Mouse (Mus musculus): Measurements from ENCODE around the gene Ahdc1. TPM values are rescaled to one million over a fixed set of nuclear protein-coding genes. Genes with fewer than 3 reads are reported as not detected.

The Ahdc1 gene
- polyA plus RNA-seq, 1 experiment: 18.3 TPM

DNA sequence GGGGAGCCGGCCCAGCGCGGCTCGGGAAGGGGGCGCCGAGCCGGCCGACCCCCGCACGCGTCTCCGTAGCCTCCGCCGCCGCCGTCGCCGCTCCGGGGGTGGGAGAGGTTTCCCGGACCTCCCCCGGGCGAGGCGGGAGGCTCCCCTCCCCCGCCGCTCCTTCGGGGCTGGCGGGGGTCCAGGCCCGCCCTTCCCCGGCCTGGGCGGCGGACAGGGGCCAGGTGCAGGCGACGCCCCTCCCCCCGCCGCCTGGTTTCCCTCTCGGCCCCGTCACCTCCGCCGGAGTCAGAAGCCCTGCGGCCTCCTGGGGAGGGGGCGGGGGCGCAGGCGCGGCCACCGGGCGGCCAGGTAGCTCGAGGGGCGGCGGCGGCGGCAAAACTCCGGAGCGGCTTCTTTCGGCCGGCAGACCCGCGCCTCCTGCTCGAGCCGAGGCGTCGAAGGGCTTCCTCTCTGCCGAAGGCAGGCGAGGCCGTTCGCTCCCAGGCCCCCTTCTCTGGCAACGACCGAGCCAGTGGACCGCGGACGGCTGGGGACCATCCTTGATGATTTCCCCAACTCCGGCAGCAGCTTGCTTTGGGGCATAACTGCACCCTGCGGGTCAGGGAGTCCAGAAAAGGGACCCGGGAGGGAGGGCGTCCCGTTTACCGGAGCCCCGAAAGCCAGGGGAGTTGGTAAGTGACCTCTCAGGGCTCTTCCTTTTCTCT is 28.2 kb downstream of the Ahdc1 start:
- no peak for DNase-seq (ENCODE audit: low read depth)

GRCm38 (mm10) chr4:133039832-133040231 is 28.8 kb downstream of the Ahdc1 start:
- no peak for DNase-seq (ENCODE audit: low read depth)

DNA sequence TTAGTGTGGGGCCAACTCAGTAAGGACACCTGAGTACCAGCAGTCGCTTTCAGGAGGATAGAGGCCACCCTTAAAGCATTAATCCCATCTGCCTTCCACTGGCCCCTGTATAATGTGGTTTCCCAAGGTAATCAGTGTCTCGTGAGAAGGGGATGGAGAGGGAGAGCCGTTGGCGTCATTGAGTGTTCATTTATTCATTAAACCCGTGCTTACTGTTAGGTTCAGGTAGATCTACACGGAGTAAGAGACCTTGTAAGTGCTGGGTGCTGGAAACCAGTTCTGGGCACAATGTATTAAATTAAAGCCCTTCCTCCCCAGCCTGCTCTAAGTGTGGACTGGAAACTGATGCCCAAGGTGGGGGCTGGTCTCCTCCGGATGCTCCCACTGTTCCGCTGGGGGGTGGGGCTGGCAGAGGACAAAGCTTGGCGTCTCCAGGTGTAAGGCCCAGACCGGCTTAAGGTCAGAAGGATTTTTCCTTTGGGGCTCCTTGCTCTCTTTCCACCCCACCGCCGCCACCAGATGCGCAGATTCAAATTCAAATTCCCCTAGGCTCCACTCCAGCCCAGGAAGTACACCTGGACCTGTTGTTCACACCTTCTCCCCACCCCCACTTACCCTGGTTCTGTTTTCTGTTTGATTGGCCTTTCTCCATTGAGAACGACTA is 29.3 kb downstream of the Ahdc1 start:
- DNase-seq (ENCODE audit: low read depth): no peak

DNA sequence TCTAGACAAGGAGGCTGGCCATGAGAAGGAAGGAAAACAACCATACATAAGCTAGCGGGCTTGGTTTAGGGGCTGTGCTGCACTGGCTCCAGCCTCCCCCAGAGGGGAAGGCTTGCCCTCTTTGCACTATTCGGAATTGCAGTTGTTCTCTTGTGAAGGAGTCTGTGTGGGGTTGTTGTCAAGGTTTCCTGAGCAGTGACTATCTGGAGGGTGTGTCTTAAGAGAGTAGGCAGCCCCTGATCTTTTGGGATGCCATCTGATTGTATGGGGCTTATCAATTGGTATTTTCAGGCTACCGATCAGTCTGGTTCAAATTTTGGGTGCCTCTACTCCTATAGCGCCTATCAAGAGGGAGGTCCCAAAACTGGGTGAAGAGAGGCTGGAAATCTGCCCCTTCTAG is 31.2 kb downstream of the Ahdc1 start:
- no peak for DNase-seq (ENCODE audit: low read depth)

GRCm38 (mm10) chr4:133042651-133043635 is 31.9 kb downstream of the Ahdc1 start:
- DNase-seq (ENCODE audit: low read depth): no peak

GRCm38 (mm10) chr4:133043798-133044646 is 33.0 kb downstream of the Ahdc1 start:
- DNase-seq (ENCODE audit: low read depth): no peak

GRCm38 (mm10) chr4:133044647-133045094 is 33.6 kb downstream of the Ahdc1 start:
- no peak for DNase-seq (ENCODE audit: low read depth)

DNA sequence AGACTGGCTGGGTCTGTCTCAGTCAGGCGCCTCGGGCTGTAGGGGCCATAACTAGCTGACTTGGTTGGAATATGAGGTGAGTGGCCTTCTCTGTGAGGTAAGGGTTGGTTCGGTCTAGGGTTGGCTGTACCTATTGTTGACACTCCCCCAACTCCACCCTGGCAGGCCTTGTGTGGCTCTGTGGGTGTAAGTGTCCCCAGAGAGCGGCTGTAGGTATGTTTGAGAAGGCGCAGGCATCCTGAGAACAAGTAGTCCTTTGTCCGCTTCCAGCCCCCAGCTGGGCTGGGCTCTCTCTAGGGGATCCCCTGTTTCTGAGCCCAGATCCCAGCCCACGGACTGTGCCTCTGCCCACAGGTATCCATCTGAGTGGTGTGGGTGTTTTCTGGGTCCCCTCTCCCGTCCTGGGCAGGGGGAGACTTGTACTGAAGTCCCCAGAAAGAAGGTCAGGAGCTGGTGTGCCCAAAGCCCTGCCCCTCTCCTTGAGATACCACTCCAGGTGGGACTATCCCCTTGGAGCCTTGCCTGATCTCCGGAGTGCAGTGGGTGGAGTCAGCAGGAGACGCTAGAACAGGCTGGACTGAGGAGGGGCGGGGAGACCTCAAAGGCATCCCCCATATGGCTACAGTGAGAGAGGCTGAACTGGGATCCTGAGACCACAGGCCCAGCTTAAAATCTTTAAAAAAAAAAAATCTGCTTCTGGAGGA is 34.9 kb downstream of the Ahdc1 start:
- no peak for DNase-seq (ENCODE audit: low read depth)

- no peak for DNase-seq (ENCODE audit: low read depth)
Observed at GRCm38 (mm10) chr4:133046691-133047352, 35.8 kb downstream of the Ahdc1 start.

DNA sequence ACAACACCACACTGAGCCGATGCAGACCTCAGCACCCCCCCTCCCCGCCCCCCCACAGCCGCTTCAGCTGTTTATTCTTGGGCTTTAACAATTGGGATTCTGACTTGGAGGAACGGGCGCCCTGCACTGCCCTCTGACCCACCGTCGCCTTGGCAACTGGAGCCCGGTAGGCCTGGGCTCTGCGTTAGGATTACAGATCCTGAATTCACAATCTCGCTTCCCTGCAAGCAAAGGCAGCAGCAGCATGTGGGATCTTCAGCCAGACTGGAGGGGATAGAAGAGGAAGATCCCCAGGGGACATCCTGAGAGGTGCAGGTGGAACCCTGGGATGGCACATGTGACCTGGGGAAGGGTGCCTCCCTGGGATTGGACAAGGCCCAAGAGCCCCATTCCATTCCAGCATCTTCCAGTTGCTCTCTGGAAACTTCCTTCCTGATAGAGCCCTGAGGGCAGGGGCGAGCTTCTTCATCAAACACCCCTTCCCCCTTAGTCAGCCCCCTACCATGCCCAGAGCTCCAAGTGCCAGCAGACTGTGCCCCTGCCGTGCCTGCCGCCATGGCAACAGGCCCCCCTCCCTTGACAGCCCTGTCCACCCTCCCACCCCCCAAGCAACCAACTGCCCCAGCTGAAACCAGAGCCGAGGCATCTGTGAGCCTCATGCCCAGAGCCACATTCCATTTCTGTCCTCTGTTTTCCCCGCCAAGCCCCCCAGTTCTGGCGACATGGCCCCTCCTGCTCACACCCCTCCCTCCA is 36.5 kb downstream of the Ahdc1 start:
- no peak for DNase-seq (ENCODE audit: low read depth)

DNA sequence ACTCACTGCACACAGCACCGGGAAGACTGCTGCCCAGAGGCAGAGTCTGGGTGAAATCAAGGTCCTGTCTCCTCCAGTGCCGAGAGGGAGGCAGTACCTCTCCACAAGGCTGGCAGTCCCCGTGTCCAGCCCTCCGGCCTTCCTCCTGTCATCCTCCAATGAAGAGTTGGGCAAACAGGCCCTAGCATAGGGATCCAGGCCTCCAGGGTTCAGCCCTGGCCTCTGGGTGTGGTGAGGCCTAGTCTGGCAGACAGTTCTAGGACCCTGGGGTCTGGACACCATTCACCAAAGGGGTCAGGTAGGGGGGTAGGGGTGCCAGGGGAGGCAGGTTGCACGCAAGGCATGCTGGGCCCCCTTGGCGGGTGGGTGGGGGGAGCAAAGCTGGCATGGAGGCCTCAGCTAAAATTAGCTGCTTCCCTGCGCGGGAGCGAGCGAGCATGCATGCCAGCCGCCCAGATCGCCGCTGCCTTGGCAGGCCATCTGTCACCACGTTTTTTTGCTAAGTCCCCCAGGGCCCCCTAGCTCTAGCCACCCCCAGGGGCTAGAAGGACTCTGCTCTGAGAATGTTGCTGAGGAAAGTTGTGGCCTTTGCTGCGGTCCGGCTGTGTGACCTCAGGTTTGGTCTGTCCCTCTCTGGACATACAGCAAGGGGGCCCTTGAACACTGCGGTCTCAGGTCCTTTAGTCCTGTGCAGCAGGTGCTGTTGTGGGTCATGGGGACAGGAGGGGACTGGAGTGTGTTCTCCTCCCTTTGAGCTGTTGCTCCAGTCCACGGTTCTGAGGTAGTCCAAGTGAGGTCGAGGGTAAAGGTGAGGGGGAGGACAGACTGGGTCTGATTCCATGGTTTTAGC is 38.2 kb downstream of the Ahdc1 start:
- DNase-seq (ENCODE audit: low read depth): no peak

DNA sequence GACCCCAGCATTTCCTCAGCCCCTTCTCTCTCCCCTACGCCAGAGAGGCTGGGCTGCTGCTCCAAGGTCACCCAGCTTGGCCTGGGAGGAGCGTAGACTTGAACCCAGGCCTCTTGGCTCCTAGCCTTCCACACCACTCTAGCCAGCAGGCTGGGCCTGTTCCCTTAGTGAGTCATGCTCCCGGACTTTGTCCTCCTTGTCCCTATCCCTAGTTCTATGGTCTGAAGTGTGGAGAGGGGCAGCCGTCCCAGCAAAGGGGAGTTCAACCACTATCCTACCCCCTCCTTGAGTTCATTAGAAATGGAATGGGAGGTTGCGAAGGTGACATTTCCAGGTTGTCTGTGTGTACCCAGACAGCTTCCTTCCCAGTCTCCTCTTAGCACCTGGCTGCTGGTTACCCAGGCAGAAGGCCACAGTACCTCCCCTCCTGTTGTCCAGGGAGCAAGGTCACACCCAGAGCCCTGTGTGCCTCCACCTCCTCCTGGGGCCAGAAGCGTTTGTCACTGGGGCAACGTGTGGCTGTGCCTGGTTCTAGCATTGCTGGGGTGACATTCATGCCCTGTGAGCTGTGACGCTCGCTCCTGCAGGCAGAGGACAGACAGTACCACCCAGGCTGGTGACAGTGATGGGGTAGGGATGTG is 39.3 kb downstream of the Ahdc1 start:
- DNase-seq (ENCODE audit: low read depth): no peak

GRCm38 (mm10) chr4:133050837-133051549 is 39.9 kb downstream of the Ahdc1 start:
- DNase-seq (ENCODE audit: low read depth): no peak

DNA sequence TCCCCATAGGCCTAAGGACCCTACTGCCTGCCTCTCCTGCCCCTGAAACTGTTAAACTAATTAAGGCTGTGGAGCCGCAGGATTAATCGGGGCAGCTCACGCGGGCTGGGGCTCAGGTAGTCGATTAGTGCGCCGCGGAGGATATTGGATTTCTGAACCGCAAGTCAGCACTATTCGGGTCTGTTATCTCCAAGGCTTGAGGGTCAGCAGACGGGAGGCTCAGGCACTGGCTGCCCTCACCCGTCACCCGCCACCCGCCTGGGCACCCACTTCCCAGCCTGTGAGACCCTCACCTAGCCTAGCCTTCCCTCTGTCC is 40.4 kb downstream of the Ahdc1 start:
- no peak for DNase-seq (ENCODE audit: low read depth)

DNA sequence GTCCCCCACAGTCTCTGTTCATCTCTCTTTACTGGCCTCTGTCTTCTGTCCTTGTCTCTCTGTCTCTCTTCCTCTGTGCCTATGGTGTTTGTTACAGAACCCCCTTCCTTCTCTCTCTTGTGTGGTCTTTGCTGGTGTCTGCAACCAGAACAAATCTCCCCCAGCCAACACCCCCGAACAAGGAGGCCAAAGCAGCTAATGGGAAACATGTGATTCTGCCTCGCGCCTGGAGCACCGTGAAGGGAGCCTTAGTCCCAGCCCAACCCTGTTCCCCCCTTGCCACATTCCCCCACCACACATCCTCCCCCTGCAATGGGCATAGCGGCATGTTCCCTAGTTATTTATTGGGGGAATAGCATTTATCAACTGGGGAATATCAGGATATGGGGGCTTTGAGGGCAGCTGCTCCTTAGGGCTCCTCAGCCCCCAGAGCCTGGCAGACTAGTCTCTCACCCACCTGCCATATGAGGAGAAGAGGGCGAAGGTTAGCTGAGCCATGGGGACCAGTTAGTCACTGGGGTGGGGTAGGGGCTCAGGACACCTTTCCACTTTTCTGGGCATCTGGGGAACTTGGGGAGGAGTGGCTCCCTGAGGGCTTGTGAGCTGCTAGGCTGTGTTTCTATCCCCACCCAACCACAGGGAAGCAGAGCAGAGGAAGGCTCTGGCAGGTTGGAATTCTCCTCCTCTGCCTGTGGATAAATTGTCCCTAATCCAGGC is 41.1 kb downstream of the Ahdc1 start:
- DNase-seq (ENCODE audit: low read depth): no peak

DNA sequence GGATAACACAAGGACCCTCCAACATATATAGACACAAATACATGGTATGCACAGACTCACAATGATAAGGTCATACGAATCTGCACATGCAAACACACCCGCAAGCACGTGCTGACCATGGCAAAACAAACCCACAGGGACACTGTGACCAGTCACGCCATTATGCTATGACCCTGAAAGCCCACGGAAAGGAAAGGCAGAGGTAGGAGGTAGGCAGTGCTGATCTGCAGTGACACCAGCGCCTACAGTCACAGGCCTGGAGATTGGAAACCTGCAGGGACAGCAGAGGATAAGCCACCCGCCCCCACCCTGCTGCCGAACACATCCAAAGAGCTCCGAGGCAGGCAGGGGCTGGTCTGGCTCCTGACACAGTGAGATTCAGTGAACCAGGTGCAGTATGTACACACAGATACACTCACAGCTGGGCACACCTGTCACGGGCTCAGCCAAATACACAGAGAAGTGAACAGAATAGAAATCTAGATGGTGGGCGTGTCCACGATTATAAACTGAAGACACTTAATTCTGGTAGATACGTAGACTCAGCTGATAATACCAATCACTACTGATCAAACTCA is 42.0 kb downstream of the Ahdc1 start:
- no peak for DNase-seq (ENCODE audit: low read depth)

Measured in gonadal fat pad, adult 2 months (tissue).